Mouse (Mus musculus) adrenal gland, adult 2 months (tissue): ENCODE results near the gene Ccdc84. TPM values are rescaled to one million over a fixed set of nuclear protein-coding genes. Genes with fewer than 3 reads are reported as not detected.
"Not testable (repeated sequence)": the region's sequence is repeated elsewhere in the genome, so short reads cannot be mapped to it uniquely, and the experiment has no call there.

ENCODE experiments used
- DNase-seq: peaks from one replicate; pipeline ENCODE4 v3.0.0; 2021
- polyA plus RNA-seq: library from polyadenylated mRNA; depleted of rRNA; stranded (reverse); fragments of >200 nt; gene quantifications from 2 replicates; pipeline ENCODE4 v1.2.3, GENCODE M21; 2012
- total RNA-seq, 2 experiments: library from RNA; stranded (reverse); gene quantifications; 2 replicates each; pipeline ENCODE4 v1.2.3; 2021

Gene Ccdc84
- total and polyA plus RNA-seq, 3 experiments = 12.3 to 21.1 (median 14.5) TPM

DNA sequence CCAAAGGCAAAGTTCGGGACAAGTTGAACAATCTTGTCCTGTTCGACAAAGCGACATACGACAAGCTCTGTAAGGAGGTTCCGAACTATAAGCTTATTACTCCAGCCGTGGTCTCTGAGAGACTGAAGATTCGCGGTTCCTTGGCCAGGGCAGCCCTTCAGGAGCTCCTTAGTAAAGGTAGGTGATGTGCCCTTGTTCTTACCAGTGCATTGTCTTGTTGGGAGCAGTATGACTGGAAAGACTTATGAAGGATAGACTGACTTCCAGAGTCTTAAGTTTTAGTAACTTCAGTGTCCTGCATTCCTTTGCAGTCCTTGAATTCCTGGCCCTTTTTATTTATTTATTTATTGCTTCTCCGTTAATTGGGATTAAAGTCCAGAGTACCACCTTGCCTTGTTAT, 9.7 kb downstream of the Ccdc84 start:
- not testable (repeated sequence) for DNase-seq

GRCm38 (mm10) chr9:44407752-44408097, 10.6 kb downstream of the Ccdc84 start:
- no peak for DNase-seq

GRCm38 (mm10) chr9:44406906-44407751, 11.2 kb downstream of the Ccdc84 start, which contains the start of the genes Rps25 and Trappc4:
Gene Rps25, plus strand, starts transcription at chr9:44407139.
Gene Trappc4, minus strand, starts transcription at chr9:44407600.
- DNase-seq = peak; percentile 94

GRCm38 (mm10) chr9:44405011-44405410, 13.4 kb downstream of the Ccdc84 start:
- no peak for DNase-seq

GRCm38 (mm10) chr9:44401081-44401480, 17.3 kb downstream of the Ccdc84 start:
- DNase-seq = peak; percentile 44

GRCm38 (mm10) chr9:44399795-44400114, 18.6 kb downstream of the Ccdc84 start:
- DNase-seq = no peak

DNA sequence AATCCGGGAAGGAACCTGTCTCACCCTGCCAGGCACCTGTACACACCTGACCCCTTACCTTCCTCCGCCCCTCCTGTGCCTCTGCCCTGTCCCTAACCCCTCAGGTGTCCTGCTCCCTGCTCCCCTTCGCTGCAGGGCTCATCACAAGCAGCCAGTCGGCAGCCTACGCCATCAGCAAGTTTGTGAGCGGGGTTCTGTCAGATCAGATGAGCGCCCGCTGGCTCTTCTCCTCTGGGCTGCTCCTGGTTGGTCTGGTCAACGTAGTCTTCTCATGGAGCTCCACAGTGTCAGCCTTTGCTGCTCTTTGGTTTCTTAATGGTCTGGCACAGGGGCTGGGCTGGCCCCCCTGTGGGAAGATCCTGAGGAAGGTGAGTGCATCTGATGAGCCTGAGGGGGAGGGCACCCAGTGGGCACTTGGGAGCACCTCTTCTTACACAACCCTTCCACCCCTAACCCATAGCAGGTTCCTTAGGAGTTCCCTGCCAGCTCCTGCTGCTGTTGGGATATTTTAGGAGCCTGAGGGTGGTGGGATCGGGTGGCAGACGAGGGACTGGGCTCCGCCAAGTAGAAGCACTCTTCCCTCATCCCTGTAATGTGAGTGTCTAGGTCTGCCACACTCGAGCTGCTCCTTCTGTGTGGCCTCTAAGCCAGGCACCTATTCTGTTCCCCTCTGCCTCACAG, 19.1 kb downstream of the Ccdc84 start:
- DNase-seq = no peak

DNA sequence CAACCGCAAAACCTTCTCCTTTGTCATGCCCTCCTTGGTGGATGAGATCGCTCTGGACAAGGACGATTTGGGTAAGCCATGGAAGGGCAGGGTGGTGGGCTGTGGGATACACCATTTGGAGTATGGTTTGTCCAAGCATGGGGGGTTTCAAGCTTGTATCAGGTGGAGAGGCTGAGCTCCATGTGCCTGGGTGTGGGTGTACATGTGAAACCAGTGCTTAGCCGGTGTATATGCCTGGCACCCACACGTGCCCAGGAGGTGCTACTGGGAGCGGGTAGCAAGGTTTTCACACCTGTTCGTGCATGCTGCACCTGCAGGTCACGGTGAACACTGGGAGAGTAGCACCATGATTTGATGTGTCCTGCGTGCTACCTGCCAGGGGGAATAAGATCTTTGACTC, 19.8 kb downstream of the Ccdc84 start:
- DNase-seq = no peak

GRCm38 (mm10) chr9:44398087-44398486, 20.3 kb downstream of the Ccdc84 start:
- peak; percentile 26 for DNase-seq

- DNase-seq = peak; percentile 99
These were observed 21.5 kb downstream of the Ccdc84 start, which contains the start of gene Slc37a4 for GRCm38 (mm10) chr9:44396684-44397411. Gene Slc37a4, plus strand, starts transcription at chr9:44396852.

DNA sequence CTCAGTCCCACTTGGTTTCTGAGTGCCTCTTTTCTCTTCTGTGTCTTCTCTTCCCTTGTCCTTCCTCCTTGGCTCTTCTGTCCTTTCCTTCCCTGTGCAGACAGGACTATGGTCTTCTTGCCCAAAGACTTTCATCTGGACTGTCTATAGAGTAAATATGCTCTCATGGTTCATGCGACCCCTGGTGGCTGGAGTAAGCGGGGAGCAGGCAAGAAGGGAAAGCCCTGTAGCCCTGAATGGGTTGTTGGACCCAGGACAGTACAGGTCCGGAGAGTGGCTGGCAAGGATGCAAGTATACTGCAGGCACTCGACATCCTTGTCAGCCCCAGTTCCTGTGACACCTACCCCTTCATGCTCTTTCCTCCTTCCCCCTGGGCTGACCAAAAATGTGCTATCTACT, 26.9 kb downstream of the Ccdc84 start:
- peak; percentile 70 for DNase-seq

GRCm38 (mm10) chr9:44389273-44389672, 29.1 kb downstream of the Ccdc84 start:
- DNase-seq = peak; percentile 44

GRCm38 (mm10) chr9:44387221-44387620, 31.1 kb downstream of the Ccdc84 start:
- no peak for DNase-seq

- DNase-seq = no peak
These were observed 33.8 kb downstream of the Ccdc84 start for GRCm38 (mm10) chr9:44384596-44384995.

GRCm38 (mm10) chr9:44379862-44380261, 38.5 kb downstream of the Ccdc84 start:
- no peak for DNase-seq

DNA sequence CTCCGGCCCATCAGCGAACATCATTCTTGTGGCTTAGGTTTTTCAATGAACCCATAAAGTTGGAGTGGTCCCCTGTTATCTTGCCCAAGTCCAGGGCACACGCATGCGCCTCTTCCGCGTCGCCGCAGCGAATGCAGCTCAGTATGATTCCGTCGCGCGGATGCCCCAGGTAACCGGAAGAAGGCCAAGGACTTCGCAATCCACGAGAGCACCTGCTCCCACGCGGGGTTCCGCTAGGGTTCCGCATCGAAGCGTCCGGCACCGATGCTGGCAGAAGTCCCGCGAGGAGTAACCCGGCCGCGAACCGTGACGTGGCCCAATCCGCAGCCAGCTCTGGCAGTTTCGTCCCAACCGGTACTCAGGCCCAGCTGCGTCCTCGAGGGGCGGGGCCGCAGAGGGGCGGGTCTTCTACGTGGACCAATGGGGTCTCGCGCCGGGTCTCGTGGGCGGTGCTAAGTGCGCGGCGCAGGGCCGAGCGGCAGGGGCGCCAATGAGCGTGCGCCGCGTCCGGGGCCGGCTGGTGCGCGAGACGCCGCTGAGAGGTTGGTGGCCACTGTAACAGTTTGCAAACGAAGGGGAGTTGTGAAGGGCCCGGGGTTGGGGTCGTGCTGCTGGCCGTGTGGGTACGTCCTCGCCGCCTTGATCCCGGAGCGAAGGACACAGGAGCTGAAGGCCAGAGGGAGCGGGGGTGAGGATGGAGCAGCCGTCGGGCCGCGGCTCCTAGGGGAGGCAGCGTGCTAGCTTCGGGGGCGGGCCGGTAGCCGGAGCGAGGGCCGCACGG, 39.1 kb downstream of the Ccdc84 start, which contains the start of gene Hyou1:
Gene Hyou1, plus strand, starts transcription at position 437 of the 781 bp plus-strand sequence.
- DNase-seq = peak; percentile 100

DNA sequence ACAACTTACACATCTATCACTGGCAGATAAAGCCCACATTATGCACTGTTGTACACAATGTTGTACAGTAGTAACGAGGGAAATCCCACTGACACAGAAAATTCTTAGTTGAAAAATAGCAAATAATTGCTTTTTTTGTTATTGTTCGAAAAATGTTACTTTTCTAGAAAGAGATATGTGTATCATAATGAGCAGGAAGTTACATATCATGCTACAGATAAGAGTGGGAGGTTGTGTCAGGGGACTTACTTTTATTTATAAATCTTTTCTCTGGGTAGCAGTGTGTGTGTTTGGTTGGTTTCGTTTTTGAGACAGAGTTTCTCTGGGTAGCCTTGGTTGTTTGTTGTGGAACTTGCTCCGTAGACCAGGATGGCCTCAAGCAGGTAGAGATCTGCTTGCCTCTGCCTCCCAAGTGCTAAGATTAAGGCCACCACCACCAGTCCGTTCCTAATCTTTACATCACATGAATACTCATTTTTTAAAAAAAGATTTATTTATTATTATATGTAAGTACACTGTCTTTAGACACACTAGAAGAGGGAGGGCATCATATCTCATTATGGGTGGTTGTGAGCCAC, 40.1 kb downstream of the Ccdc84 start:
- no peak for DNase-seq

GRCm38 (mm10) chr9:44377335-44377734, 41.0 kb downstream of the Ccdc84 start:
- DNase-seq = not testable (repeated sequence)

- DNase-seq = peak; percentile 62
These were observed 42.2 kb downstream of the Ccdc84 start for GRCm38 (mm10) chr9:44376141-44376540.

GRCm38 (mm10) chr9:44373386-44373785, 45.0 kb downstream of the Ccdc84 start:
- no peak for DNase-seq

- no peak for DNase-seq
These were observed 53.9 kb downstream of the Ccdc84 start for GRCm38 (mm10) chr9:44364480-44364879.
